Mouse (Mus musculus): Measurements from ENCODE around the gene Ltb4r1. TPM values are rescaled to one million over a fixed set of nuclear protein-coding genes. Genes with fewer than 3 reads are reported as not detected.

Gene Ltb4r1
- polyA plus RNA-seq, 1 experiment = 77.0 TPM

DNA sequence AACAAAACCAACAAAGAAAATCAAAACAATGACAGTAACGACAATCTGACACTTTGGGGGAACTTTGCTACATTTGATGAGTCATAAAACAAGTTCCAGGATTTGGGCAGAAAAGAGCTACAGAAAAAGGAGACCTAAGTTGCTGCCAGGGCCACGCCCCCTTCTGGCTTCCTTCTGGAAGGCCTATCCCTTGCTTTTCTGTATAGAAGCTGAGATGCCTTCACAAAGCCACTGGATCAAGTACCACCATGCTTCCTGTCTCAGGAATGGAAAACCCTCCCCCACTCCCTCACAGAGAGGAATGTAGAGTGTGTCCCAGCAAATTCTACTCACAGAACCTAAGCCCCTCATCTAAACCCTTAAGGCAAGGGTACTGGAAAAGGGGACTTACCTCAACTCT lies 28.2 kb downstream of the Ltb4r1 start:
- no peak for TF ChIP-seq POLR2A (IDR thresholded peaks at IDR 0.05; ENCODE audit: borderline replicate concordance, control insufficient read depth, low read depth, low read length)
- no peak for TF ChIP-seq CTCF (IDR thresholded peaks at IDR 0.05; ENCODE audit: control insufficient read depth, insufficient read depth, low read length)
- Histone ChIP-seq H3K27ac (ENCODE audit: control insufficient read depth, insufficient read depth, low read depth, low read length, poor library complexity) (no peak overlapping the region), H3K4me1 (ENCODE audit: control insufficient read depth, insufficient read depth, low read length) (no peaks in the 10 kb centered on the region), H3K4me3 (replicated peaks; ENCODE audit: control insufficient read depth, low read depth, low read length) (no peak overlapping the region)
- 52% methylated on average over 2 of the region's 2 CpGs for WGBS

DNA sequence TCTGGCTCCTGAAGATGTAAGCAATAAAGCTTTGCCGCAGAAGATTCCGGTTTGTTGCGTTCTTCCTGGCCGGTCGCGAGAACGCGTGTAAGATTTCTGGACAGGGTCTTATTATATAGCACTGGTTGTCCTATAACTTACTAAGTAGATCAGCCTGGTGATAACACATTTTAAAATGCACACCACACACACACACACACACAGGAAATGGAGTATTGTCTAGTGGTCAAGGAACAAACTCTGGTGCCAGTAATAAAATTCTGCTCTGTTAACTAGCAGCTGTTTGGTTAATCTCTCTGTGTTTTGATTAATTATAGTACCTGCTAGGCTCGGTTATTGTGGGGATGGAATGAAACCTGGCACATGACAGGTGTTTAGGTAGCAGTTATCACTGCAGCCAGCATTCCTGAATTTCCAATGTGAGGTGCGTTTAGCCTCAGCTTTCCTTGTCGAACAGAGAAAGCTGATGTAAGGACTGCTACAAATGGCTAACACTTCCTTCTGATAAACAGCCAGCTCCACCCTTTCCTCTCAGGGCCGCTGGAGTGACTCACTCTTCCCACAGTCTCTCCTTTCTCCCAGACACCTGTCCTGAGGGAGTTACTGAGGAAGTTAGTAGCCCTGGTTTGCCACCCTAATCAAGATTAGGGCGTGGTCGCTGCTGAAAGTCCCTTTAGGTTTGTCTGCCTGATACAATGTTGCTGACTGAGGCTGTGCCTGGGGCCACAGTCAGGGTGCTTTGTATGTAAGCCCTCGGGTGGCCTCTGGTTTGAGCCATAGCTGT lies 29.8 kb downstream of the Ltb4r1 start:
- no peak for TF ChIP-seq CTCF (IDR thresholded peaks at IDR 0.05; ENCODE audit: control insufficient read depth, insufficient read depth, low read length)
- Histone ChIP-seq H3K4me1 (ENCODE audit: control insufficient read depth, insufficient read depth, low read length) (no peaks in the 10 kb centered on the region), H3K27ac (ENCODE audit: control insufficient read depth, insufficient read depth, low read depth, low read length, poor library complexity) (no peak overlapping the region), H3K4me3 (replicated peaks; ENCODE audit: control insufficient read depth, low read depth, low read length) (no peak overlapping the region)
- 63% methylated on average over 15 of the region's 15 CpGs for WGBS

DNA sequence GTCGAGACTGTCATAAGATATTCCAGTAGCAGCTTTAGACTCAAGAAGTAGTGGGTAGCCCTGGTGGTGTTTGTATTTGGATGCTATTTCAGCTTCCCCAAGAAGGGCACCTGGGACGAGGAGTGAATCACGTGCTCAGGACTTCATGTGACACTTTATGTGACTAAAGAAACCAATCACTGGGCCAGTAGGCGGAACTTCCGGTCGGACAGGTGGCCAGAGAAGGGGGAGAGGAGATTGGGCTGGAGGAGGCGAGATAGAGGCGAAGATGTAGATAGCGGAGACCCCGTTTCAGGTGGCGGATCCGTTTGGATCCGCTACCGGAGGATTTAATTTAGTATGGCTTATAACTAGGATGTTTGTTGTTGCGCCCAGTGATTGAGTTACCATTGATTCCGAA lies 49.1 kb downstream of the Ltb4r1 start:
- H3K4me3 ChIP-seq (replicated peaks; ENCODE audit: control insufficient read depth, low read depth, low read length) = peak overlapping the region; percentile 1
- H3K4me1 ChIP-seq (ENCODE audit: control insufficient read depth, insufficient read depth, low read length) = no peaks in the 10 kb centered on the region
- no peak overlapping the region for H3K27ac ChIP-seq (ENCODE audit: control insufficient read depth, insufficient read depth, low read depth, low read length, poor library complexity)
- WGBS = 23% methylated on average over 16 of the region's 16 CpGs
- no peak for TF ChIP-seq CTCF (IDR thresholded peaks at IDR 0.05; ENCODE audit: control insufficient read depth, insufficient read depth, low read length)
- no peak for TF ChIP-seq POLR2A (IDR thresholded peaks at IDR 0.05; ENCODE audit: borderline replicate concordance, control insufficient read depth, low read depth, low read length)

DNA sequence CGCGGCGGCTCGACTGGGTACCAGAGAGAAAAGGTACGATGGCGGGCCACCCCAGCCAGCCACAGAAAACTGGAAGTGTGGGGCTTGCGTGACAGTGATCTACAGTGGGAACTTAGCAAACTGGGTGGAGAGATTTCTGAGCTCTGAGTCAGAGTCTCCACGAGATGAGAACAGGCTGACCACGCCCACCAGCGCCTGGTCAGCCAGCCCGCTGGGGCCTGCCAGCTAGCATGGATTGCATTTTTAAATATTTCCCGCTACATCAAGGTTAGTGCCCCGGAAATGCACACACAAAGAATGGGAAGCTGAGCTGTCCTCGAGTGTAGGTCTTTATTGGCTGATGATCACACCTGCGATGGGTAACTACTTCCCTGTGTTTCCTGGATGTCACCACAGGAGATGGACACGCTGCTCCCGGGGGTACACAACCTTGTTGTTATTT lies 49.6 kb downstream of the Ltb4r1 start:
- H3K27ac ChIP-seq (ENCODE audit: control insufficient read depth, insufficient read depth, low read depth, low read length, poor library complexity) = no peak overlapping the region
- H3K4me3 ChIP-seq (replicated peaks; ENCODE audit: control insufficient read depth, low read depth, low read length) = no peak overlapping the region
- 27% methylated on average over 17 of the region's 17 CpGs for WGBS
- no peak for TF ChIP-seq POLR2A (IDR thresholded peaks at IDR 0.05; ENCODE audit: borderline replicate concordance, control insufficient read depth, low read depth, low read length)
- TF ChIP-seq CTCF (IDR thresholded peaks at IDR 0.05; ENCODE audit: control insufficient read depth, insufficient read depth, low read length) = no peak
- no peaks in the 10 kb centered on the region for H3K4me1 ChIP-seq (ENCODE audit: control insufficient read depth, insufficient read depth, low read length)

Other genes starting within 250 kb of the Ltb4r1 start
- gene Nrl, start 241.0 kb upstream of the Ltb4r1 start, polyA plus RNA-seq (2011; ENCODE audit: insufficient read depth, insufficient read length, low replicate concordance, missing spikeins) = 0.25 and 0.70 TPM in 2 replicates
- gene Pck2, start 225.7 kb upstream of the Ltb4r1 start, polyA plus RNA-seq (2011; ENCODE audit: insufficient read depth, insufficient read length, low replicate concordance, missing spikeins) = 42.6 and 60.8 TPM in 2 replicates
- gene Dcaf11, start 206.0 kb upstream of the Ltb4r1 start, polyA plus RNA-seq (2011; ENCODE audit: insufficient read depth, insufficient read length, low replicate concordance, missing spikeins) = 26.4 and 42.3 TPM in 2 replicates
- not detected in 2 replicates for gene A730061H03Rik, start 205.6 kb upstream of the Ltb4r1 start, polyA plus RNA-seq (2011; ENCODE audit: insufficient read depth, insufficient read length, low replicate concordance, missing spikeins)
- gene Fitm1, start 190.3 kb upstream of the Ltb4r1 start, polyA plus RNA-seq (2011; ENCODE audit: insufficient read depth, insufficient read length, low replicate concordance, missing spikeins) = not detected in 2 replicates
- 187 and 268 TPM in 2 replicates for gene Psme1, start 187.8 kb upstream of the Ltb4r1 start, polyA plus RNA-seq (2011; ENCODE audit: insufficient read depth, insufficient read length, low replicate concordance, missing spikeins)
- 12.3 and 48.5 TPM in 2 replicates for gene Emc9, start 180.7 kb upstream of the Ltb4r1 start, polyA plus RNA-seq (2011; ENCODE audit: insufficient read depth, insufficient read length, low replicate concordance, missing spikeins)
- gene Psme2, start 174.8 kb upstream of the Ltb4r1 start, polyA plus RNA-seq (2011; ENCODE audit: insufficient read depth, insufficient read length, low replicate concordance, missing spikeins) = 152 and 175 TPM in 2 replicates
- 79.5 and 160 TPM in 2 replicates for gene Rnf31, start 174.3 kb upstream of the Ltb4r1 start, polyA plus RNA-seq (2011; ENCODE audit: insufficient read depth, insufficient read length, low replicate concordance, missing spikeins)
- 60.8 and 84.3 TPM in 2 replicates for gene Irf9, start 162.4 kb upstream of the Ltb4r1 start, polyA plus RNA-seq (2011; ENCODE audit: insufficient read depth, insufficient read length, low replicate concordance, missing spikeins)
- gene Rec8, start 147.9 kb upstream of the Ltb4r1 start, polyA plus RNA-seq (2011; ENCODE audit: insufficient read depth, insufficient read length, low replicate concordance, missing spikeins) = 13.2 and 28.5 TPM in 2 replicates
- 24.9 and 49.5 TPM in 2 replicates for gene Ipo4, start 130.0 kb upstream of the Ltb4r1 start, polyA plus RNA-seq (2011; ENCODE audit: insufficient read depth, insufficient read length, low replicate concordance, missing spikeins)
- gene Gm49378, start 128.1 kb upstream of the Ltb4r1 start, polyA plus RNA-seq (2011; ENCODE audit: insufficient read depth, insufficient read length, low replicate concordance, missing spikeins) = 2.0 and 5.8 TPM in 2 replicates
- 37.9 and 46.7 TPM in 2 replicates for gene Tm9sf1, start 122.2 kb upstream of the Ltb4r1 start, polyA plus RNA-seq (2011; ENCODE audit: insufficient read depth, insufficient read length, low replicate concordance, missing spikeins)
- gene Tssk4, start 115.8 kb upstream of the Ltb4r1 start, polyA plus RNA-seq (2011; ENCODE audit: insufficient read depth, insufficient read length, low replicate concordance, missing spikeins) = 0.77 and 4.0 TPM in 2 replicates
- 23.2 and 50.4 TPM in 2 replicates for gene Mdp1, start 105.5 kb upstream of the Ltb4r1 start, polyA plus RNA-seq (2011; ENCODE audit: insufficient read depth, insufficient read length, low replicate concordance, missing spikeins)
- 7.3 and 18.3 TPM in 2 replicates for gene Gmpr2, start 94.0 kb upstream of the Ltb4r1 start, polyA plus RNA-seq (2011; ENCODE audit: insufficient read depth, insufficient read length, low replicate concordance, missing spikeins)
- gene Nedd8, start 93.8 kb upstream of the Ltb4r1 start, polyA plus RNA-seq (2011; ENCODE audit: insufficient read depth, insufficient read length, low replicate concordance, missing spikeins) = 173 and 183 TPM in 2 replicates
- 25.4 and 38.1 TPM in 2 replicates for gene Tinf2, start 84.1 kb upstream of the Ltb4r1 start, polyA plus RNA-seq (2011; ENCODE audit: insufficient read depth, insufficient read length, low replicate concordance, missing spikeins)
- 1.1 and 5.1 TPM in 2 replicates for gene Tgm1, start 52.0 kb upstream of the Ltb4r1 start, polyA plus RNA-seq (2011; ENCODE audit: insufficient read depth, insufficient read length, low replicate concordance, missing spikeins)
- gene Rabggta, start 43.7 kb upstream of the Ltb4r1 start, polyA plus RNA-seq (2011; ENCODE audit: insufficient read depth, insufficient read length, low replicate concordance, missing spikeins) = 16.0 and 24.5 TPM in 2 replicates
- 24.4 and 25.9 TPM in 2 replicates for gene Dhrs1, start 20.3 kb upstream of the Ltb4r1 start, polyA plus RNA-seq (2011; ENCODE audit: insufficient read depth, insufficient read length, low replicate concordance, missing spikeins)
- gene Nop9, start 20.3 kb upstream of the Ltb4r1 start, polyA plus RNA-seq (2011; ENCODE audit: insufficient read depth, insufficient read length, low replicate concordance, missing spikeins) = 14.3 and 14.5 TPM in 2 replicates
- gene Cideb, start 7.5 kb upstream of the Ltb4r1 start, polyA plus RNA-seq (2011; ENCODE audit: insufficient read depth, insufficient read length, low replicate concordance, missing spikeins) = 1.6 TPM in 1 of 2 replicates, not detected in the other
- 2.8 and 6.5 TPM in 2 replicates for gene Ltb4r2, start 4.5 kb upstream of the Ltb4r1 start, polyA plus RNA-seq (2011; ENCODE audit: insufficient read depth, insufficient read length, low replicate concordance, missing spikeins)
- 2.3 and 4.7 TPM in 2 replicates for gene Adcy4, start 18.1 kb downstream of the Ltb4r1 start, polyA plus RNA-seq (2011; ENCODE audit: insufficient read depth, insufficient read length, low replicate concordance, missing spikeins)
- 27.7 and 38.9 TPM in 2 replicates for gene Ripk3, start 22.9 kb downstream of the Ltb4r1 start, polyA plus RNA-seq (2011; ENCODE audit: insufficient read depth, insufficient read length, low replicate concordance, missing spikeins)
- gene Nfatc4, start 57.2 kb downstream of the Ltb4r1 start, polyA plus RNA-seq (2011; ENCODE audit: insufficient read depth, insufficient read length, low replicate concordance, missing spikeins) = 4.0 and 5.6 TPM in 2 replicates
- 0.93 and 1.3 TPM in 2 replicates for gene Nynrin, start 88.0 kb downstream of the Ltb4r1 start, polyA plus RNA-seq (2011; ENCODE audit: insufficient read depth, insufficient read length, low replicate concordance, missing spikeins)
- not detected in 2 replicates for gene Cbln3, start 118.4 kb downstream of the Ltb4r1 start, polyA plus RNA-seq (2011; ENCODE audit: insufficient read depth, insufficient read length, low replicate concordance, missing spikeins)
- 12.6 and 28.3 TPM in 2 replicates for gene Khnyn, start 119.0 kb downstream of the Ltb4r1 start, polyA plus RNA-seq (2011; ENCODE audit: insufficient read depth, insufficient read length, low replicate concordance, missing spikeins)
- gene Sdr39u1, start 134.3 kb downstream of the Ltb4r1 start, polyA plus RNA-seq (2011; ENCODE audit: insufficient read depth, insufficient read length, low replicate concordance, missing spikeins) = 3.0 and 3.1 TPM in 2 replicates
- not detected in 2 replicates for gene Cma1, start 178.7 kb downstream of the Ltb4r1 start, polyA plus RNA-seq (2011; ENCODE audit: insufficient read depth, insufficient read length, low replicate concordance, missing spikeins)
- not detected in 2 replicates for gene Cma2, start 185.0 kb downstream of the Ltb4r1 start, polyA plus RNA-seq (2011; ENCODE audit: insufficient read depth, insufficient read length, low replicate concordance, missing spikeins)

Data from bone marrow, adult 2 months (tissue).